Mouse (Mus musculus) ES-Bruce4 (cell line): ENCODE data around the gene 5730522E02Rik.

Experiments used
- EP300 ChIP-seq: IDR thresholded peaks from 2 replicates; pipeline ENCODE4 v1.6.1; 2011; ENCODE audit warnings: low read depth, low read length; ENCODE audit not compliant: insufficient read depth
- POLR2A ChIP-seq: IDR thresholded peaks from one replicate; pipeline ENCODE4 v1.8.1; 2011; ENCODE audit warnings: low read length; ENCODE audit not compliant: insufficient read depth

DNA sequence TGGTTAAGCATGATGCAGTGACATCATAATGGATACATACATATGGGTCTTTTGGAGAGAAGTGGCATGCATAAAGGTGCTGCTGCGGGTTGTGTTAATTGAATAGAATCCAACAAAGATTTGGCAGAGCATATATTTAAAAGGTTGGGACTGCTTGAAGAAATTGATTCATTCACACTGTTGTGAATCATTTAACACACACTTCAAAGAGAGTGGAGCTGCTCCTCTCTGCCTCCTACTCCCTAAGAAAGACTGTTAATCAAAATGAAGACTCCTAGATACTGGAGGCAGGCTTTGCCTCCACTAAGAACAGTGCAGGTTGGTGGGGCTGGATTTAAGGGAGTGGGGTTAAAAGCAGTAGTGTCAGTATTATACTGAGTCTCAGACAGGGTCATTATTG lies 218.3 kb downstream of the 5730522E02Rik start:
- TF ChIP-seq POLR2A: no peak
- TF ChIP-seq EP300: no peak
